Mouse (Mus musculus) neural tube, embryonic 11.5 days (tissue): Measurements from ENCODE around the gene Rheb. TPM values are rescaled to one million over a fixed set of nuclear protein-coding genes. Genes with fewer than 3 reads are reported as not detected.
"Not testable (repeated sequence)": the region's sequence is repeated elsewhere in the genome, so short reads cannot be mapped to it uniquely, and the experiment has no call there.

ENCODE experiments used
- ATAC-seq: fragments of 200-750 bp; cut with Nextera tagmentation; 2 replicates; pipeline ENCODE4 v1.8.0; 2017; ENCODE audit warnings: moderate number of reproducible peaks, mild to moderate bottlenecking, moderate TSS enrichment, moderate library complexity; ENCODE audit not compliant: insufficient read depth, low FRiP score, low TSS enrichment
- DNase-seq: peaks from one replicate; pipeline ENCODE4 v3.0.0-alpha.2; 2015; ENCODE audit warnings: low spot score
- H3K27ac ChIP-seq: fragments of 300-500 bp; sonication (generic); 2 replicates; pipeline ENCODE4 v1.5.1; 2014; ENCODE audit warnings: low read depth, mild to moderate bottlenecking, low read length
- H3K27me3 ChIP-seq: fragments of 300-500 bp; sonication (generic); 2 replicates; pipeline ENCODE4 v1.6.1; 2014; ENCODE audit warnings: mild to moderate bottlenecking, low read length, mixed read lengths; ENCODE audit not compliant: control insufficient read depth, insufficient read depth
- H3K36me3 ChIP-seq: fragments of 300-500 bp; sonication (generic); 2 replicates; pipeline ENCODE4 v1.6.1; 2014; ENCODE audit warnings: mild to moderate bottlenecking, low read length, moderate library complexity, mixed read lengths; ENCODE audit not compliant: control insufficient read depth, insufficient read depth
- H3K4me1 ChIP-seq: fragments of 300-500 bp; sonication (generic); 2 replicates; pipeline ENCODE4 v1.6.1; 2014; ENCODE audit warnings: low read length, mixed read lengths; ENCODE audit not compliant: control insufficient read depth, insufficient read depth
- H3K4me2 ChIP-seq: fragments of 300-500 bp; sonication (generic); 2 replicates; pipeline ENCODE4 v1.6.1; 2014; ENCODE audit warnings: low read depth, mild to moderate bottlenecking, moderate library complexity
- H3K4me3 ChIP-seq: fragments of 300-500 bp; sonication (generic); 2 replicates; pipeline ENCODE4 v1.5.1; 2014; ENCODE audit warnings: low read depth, low read length
- H3K9ac ChIP-seq: fragments of 300-500 bp; sonication (generic); 2 replicates; pipeline ENCODE4 v1.6.1; 2014; ENCODE audit warnings: mild to moderate bottlenecking, low read length
- H3K9me3 ChIP-seq: fragments of 300-500 bp; sonication (generic); 2 replicates; pipeline ENCODE4 v1.6.1; 2016; ENCODE audit warnings: low read length; ENCODE audit not compliant: control insufficient read depth
- WGBS: fragments of 180-500 bp; shearing (Covaris S2); extraction: QIAGEN DNeasy Blood & Tissue Kit; methylation state at CpG from one replicate; pipeline ENCODE4 v1.1.7; 2014; 5-methylcytosine and 5-hydroxymethylcytosine counted together
- polyA plus RNA-seq: library from polyadenylated mRNA; unstranded; fragments of >200 nt; fragmentation: Nextera tagmentation; extraction: Ambion mirVana; gene quantifications from 2 replicates; pipeline ENCODE4 v1.2.1, GENCODE M21; 2014

Gene Rheb
- polyA plus RNA-seq, 1 experiment from 2014 or later, result 175 TPM

DNA sequence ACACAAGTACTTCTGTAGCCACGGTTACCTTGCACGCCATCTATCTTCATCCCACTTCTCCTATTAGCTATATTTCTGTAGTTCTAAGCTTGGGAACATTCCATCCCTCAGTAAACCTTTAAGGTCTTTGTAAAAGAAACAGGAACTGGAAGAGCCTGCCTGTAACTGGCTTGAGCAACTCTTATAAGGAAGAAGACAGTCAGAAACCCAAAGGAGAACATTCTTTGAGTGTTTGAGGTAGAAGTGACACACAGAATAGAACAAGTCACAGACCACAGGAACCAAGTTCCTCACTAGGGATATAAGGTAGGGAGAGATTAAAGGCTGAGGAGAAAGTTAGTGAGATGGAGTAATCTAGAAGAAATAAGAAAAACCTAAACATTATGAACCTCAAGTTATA, 15.3 kb downstream of the Rheb start:
- Histone ChIP-seq H3K36me3 (no peaks in the 10 kb centered on the region), H3K9ac (no peak overlapping the region), H3K27me3 (no peaks in the 10 kb centered on the region), H3K4me2 (no peak overlapping the region), H3K9me3 (no peaks in the 10 kb centered on the region), H3K4me3 (no peak overlapping the region), H3K27ac (no peak overlapping the region), H3K4me1 (no peaks in the 10 kb centered on the region)
- 87% methylated on average over 2 of the region's 2 CpGs for WGBS
- DNase-seq (no peak), ATAC-seq (no peak)

DNA sequence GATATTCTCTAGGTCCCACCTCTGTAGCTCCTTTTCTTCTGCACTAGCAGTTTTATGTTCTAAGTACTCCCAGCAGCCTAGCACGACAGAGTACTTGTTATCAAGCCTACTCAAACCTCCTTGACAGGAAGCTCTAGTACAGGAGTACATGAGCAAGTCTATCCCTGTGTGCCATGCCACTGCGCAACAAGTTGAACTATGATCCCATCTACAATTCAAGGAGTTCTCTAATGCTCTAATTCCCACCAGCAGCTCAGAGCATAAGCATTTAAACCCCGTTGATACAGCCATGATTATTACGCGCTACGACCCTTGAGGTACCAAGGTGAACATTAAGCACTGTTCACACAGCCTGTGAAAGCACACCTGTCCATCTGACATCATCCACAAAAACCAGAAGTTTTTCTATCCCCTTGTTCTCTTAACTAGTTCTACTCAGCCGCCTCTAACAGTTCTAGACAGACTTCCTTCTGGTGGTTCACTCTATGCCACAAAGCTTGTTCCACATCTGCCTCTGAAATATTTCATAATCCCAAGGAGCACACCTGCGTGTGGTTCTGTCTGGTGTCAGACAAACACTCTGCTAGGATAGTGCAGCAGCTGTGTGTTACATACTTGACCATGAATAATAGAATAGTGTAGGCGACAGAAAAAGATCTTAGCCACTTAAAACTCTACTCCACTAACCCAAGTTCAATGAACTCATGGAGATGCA, 16.2 kb downstream of the Rheb start:
- 90% methylated on average over 9 of the region's 9 CpGs for WGBS
- no peak overlapping the region for H3K4me2 ChIP-seq
- H3K27ac ChIP-seq, result no peak overlapping the region
- H3K4me1 ChIP-seq, result no peaks in the 10 kb centered on the region
- no peaks in the 10 kb centered on the region for H3K36me3 ChIP-seq
- H3K4me3 ChIP-seq, result no peak overlapping the region
- no peak for ATAC-seq
- no peak for DNase-seq
- H3K9ac ChIP-seq, result no peak overlapping the region
- no peaks in the 10 kb centered on the region for H3K27me3 ChIP-seq
- H3K9me3 ChIP-seq, result no peaks in the 10 kb centered on the region

DNA sequence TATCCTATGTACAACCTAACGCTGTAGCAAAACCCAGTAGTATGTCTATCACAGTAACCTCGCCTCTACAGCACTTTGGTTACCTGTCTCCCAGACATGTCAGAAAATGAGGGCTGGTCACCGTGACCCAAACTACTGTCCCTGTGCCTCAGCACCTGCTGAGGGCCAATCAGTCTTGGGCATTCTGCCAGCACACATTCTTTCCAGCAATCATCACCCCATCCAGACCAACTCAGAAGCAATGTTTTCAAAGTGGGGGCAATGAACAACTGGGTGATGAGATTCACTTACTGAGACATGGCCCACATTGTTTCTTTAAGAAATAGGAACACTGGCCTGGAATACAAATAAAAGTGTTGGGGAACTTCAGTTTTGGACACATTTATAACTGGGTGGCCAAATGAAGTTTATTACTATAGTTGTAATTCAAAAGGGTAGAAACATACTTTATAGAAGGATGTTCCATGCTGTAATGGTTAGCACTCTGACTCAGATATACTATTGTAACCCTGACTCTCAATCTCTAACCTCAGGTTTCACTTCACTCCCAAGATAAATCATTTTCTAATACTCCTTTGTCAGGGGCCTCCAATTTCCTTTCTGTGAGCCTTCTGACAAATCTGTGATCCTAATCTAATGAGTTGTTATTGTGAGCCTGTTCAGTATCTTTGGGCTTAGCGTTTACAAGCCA, 16.9 kb downstream of the Rheb start:
- Histone ChIP-seq H3K4me3 (no peak overlapping the region), H3K9me3 (no peaks in the 10 kb centered on the region), H3K27ac (no peak overlapping the region), H3K27me3 (no peaks in the 10 kb centered on the region), H3K36me3 (no peaks in the 10 kb centered on the region), H3K4me1 (no peaks in the 10 kb centered on the region), H3K4me2 (no peak overlapping the region), H3K9ac (no peak overlapping the region)
- DNase-seq (no peak), ATAC-seq (no peak)
- WGBS, result 87% methylated on average over 4 of the region's 4 CpGs

DNA sequence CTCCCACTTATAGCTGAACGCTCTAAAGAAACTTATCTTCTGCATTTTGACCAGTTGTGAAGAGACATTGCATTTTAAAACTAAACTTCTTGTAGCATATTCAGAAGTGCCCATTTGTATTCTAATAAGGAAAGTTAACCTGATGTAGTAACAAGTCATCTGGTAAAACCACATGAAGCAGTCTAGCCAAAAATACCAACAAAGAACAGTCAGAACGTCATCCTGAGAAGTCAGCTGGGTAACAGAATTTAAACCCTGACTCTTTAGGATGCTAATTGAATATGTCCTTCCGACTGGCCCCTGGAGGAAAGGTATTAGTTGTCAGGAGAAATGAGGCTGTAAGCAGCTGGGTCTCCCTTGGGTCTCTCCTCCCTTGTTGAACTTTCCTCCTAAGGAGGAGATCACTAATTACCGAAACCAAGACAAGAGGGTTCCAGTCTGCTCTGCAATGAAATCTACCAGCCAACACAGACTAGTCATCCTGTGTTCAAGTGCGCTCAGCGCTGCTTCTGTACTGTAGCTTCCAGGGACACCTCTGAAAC, 18.5 kb downstream of the Rheb start:
- H3K4me2 ChIP-seq, result no peak overlapping the region
- no peak for ATAC-seq
- no peak overlapping the region for H3K9ac ChIP-seq
- no peak overlapping the region for H3K4me3 ChIP-seq
- DNase-seq, result no peak
- H3K27me3 ChIP-seq, result no peaks in the 10 kb centered on the region
- no peak overlapping the region for H3K27ac ChIP-seq
- H3K9me3 ChIP-seq, result no peaks in the 10 kb centered on the region
- no peaks in the 10 kb centered on the region for H3K4me1 ChIP-seq
- H3K36me3 ChIP-seq, result no peaks in the 10 kb centered on the region
- WGBS, result 78% methylated on average over 6 of the region's 6 CpGs

DNA sequence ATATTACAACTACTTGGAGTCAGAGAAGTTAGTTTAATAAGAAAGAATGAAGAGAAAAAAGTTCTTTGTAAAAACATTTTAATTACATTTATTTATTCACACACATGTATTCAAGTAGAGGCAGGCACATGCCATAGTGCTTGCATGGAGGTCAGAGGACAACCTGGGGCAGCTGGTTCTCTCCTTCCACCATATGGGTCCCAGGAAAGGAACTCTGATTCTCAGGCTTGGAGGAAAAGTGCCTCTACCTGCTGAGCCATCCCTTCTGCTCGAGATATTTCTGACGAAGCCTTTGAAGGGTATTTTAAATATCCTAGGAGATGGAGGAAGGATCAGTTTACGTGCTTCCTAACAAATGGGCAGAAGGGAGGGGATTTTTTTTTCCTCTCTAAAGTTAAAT, 19.6 kb downstream of the Rheb start:
- no peak for ATAC-seq
- Histone ChIP-seq H3K27ac (no peak overlapping the region), H3K36me3 (no peaks in the 10 kb centered on the region), H3K4me3 (no peak overlapping the region), H3K27me3 (no peaks in the 10 kb centered on the region), H3K4me2 (no peak overlapping the region), H3K9ac (no peak overlapping the region), H3K4me1 (no peaks in the 10 kb centered on the region), H3K9me3 (no peaks in the 10 kb centered on the region)
- WGBS, result 74% methylated on average over 3 of the region's 3 CpGs
- no peak for DNase-seq

DNA sequence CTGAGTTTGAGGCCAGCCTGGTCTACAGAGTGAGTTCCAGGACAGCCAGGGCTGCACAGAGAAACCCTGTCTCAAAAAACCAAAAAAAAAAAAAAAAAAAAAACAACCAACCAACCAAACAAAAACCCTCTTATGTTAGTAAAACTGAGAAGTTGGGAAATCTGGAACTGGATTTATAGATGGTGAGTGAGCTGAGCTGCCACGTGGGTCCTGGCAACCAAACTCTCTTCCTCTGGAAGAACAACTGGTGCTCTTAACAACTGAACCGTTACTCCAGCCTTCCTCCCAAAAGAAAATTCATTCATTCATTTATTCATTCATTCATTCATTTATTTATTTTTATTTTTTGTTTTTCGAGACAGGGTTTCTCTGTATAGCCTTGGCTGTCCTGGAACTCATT, 20.2 kb downstream of the Rheb start:
- H3K9me3 ChIP-seq, H3K4me3 ChIP-seq, H3K27ac ChIP-seq, H3K36me3 ChIP-seq, H3K4me2 ChIP-seq, DNase-seq, ATAC-seq, H3K27me3 ChIP-seq, H3K4me1 ChIP-seq, H3K9ac ChIP-seq: not testable (repeated sequence)
- 87% methylated on average over 3 of the region's 3 CpGs for WGBS

DNA sequence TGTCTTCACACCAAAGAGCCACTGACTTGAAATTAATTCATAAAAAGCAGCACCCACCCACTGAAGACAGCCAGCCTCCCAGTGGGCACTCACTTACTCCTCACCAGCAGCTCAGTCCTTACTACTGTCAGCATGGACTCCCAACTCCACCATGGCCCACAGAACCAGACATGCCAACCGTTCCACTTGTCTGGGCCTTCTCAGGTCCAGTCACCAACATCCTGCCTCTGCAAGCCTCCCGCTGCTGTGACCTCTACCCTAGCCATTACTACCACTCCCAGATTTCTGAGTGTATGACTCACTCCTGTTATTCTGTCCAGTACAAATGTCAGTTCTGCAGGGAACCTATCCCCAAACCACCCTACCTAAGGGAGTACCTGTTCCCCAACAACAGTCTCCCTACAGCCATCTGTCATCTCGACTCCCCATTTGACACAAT, 21.0 kb downstream of the Rheb start:
- Histone ChIP-seq H3K27ac (no peak overlapping the region), H3K9me3 (no peaks in the 10 kb centered on the region), H3K4me3 (no peak overlapping the region), H3K4me2 (no peak overlapping the region), H3K4me1 (no peaks in the 10 kb centered on the region), H3K27me3 (no peaks in the 10 kb centered on the region), H3K9ac (no peak overlapping the region), H3K36me3 (peaks cover 6% of the 10 kb centered on the region)
- DNase-seq (no peak), ATAC-seq (no peak)
- 82% methylated on average over 3 of the region's 3 CpGs for WGBS

DNA sequence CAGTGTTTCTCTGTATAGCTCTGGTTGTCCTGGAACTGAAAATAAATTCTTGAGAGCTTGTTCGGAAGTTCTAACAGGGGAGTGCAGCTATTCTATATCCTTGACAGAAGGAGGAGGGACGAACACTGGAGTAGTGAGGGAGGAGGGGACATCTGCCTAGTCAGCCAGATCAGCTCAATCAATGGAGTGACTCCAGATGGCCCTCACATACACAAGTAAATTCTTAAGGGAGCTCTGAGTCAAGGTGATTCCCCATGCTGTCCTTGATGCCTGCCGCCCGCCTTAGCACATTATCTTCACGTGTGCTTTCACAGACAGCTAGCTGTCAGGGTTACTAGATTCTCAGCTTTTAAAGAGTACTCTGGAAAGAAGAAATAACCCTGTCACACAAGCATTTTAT, 21.8 kb downstream of the Rheb start:
- DNase-seq (no peak), ATAC-seq (no peak)
- Histone ChIP-seq H3K4me1 (no peaks in the 10 kb centered on the region), H3K9me3 (no peaks in the 10 kb centered on the region), H3K4me3 (no peak overlapping the region), H3K27ac (no peak overlapping the region), H3K4me2 (no peak overlapping the region), H3K27me3 (no peaks in the 10 kb centered on the region), H3K9ac (no peak overlapping the region), H3K36me3 (peaks cover 6% of the 10 kb centered on the region)
- WGBS, result 82% methylated on average over 5 of the region's 5 CpGs

DNA sequence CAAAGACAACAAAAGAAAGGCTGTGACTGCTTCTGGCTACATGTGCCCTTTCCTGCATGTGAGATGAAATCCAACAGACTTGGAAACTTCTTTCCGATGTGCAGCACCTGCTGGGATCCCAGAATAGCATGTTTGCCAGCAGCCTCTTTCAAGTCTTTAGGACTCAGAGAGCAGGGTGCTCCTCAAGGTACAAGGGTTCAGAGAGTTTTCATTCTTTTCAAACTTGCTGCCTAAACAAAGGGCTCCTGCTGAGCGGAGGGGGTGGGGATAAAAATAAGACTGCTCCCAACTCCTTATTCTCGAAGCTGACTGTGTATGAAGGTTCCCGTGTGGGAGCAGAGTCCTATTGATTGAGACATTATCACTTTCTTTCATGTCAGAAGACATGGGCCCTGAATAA, 25.2 kb downstream of the Rheb start:
- ATAC-seq (no peak), DNase-seq (no peak)
- Histone ChIP-seq H3K9me3 (no peaks in the 10 kb centered on the region), H3K27ac (no peak overlapping the region), H3K4me3 (no peak overlapping the region), H3K4me2 (no peak overlapping the region), H3K27me3 (no peaks in the 10 kb centered on the region), H3K4me1 (no peaks in the 10 kb centered on the region), H3K36me3 (peaks cover 8% of the 10 kb centered on the region), H3K9ac (no peak overlapping the region)
- 82% methylated on average over 4 of the region's 4 CpGs for WGBS
